Mouse (Mus musculus): ENCODE measurements around the gene Ppif. TPM values are rescaled to one million over a fixed set of nuclear protein-coding genes. Genes with fewer than 3 reads are reported as not detected.

Gene Ppif
- total RNA-seq, 2 experiments from 2014 or later: 21.2 to 25.0 TPM

GRCm38 (mm10) chr14:25693271-25693887 is 575 bp upstream of the Ppif start:
- intact Hi-C loops (cut with DNase I): no loop called here
- DNase-seq (ENCODE audit: low spot score in 2 of 2): no peak

GRCm38 (mm10) chr14:25694569-25694897 is 579 bp downstream of the Ppif start:
- intact Hi-C loops (cut with DNase I): no loop called here
- DNase-seq (ENCODE audit: low spot score in 2 of 2): no peak

DNA sequence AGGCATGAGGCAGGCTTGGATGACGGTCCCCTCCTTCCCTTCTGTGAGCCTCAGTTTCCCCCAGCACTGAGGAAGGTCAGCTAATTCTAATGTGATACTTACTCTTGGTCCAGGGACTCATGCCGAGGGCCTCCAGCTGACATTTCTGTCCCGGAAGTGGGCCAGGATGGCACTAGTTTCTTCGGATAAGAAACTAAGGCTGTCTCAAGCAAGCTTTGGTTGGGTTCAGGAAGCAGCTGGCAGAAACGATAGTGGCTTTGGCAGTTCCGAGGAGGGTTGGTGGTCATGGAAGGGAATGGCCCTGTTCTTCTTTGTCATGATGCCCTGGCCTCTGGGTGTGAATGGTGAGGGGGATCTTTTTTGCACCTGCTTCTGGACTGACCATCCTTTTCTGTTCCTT is 1.1 kb downstream of the Ppif start:
- intact Hi-C loops (cut with DNase I): loop anchor here (5.0 kb wide), 1 partner anchor 1193 kb away; no protein-coding TSS in a partner anchor
- no peak for DNase-seq (ENCODE audit: low spot score in 2 of 2)

- intact Hi-C loops (cut with DNase I): loop anchor here (5.0 kb wide), 1 partner anchor 1194 kb away; no protein-coding TSS in a partner anchor
- no peak for DNase-seq (ENCODE audit: low spot score in 2 of 2)
Observed at GRCm38 (mm10) chr14:25696356-25696755, 2.4 kb downstream of the Ppif start.

GRCm38 (mm10) chr14:25701986-25702385 is 8.0 kb downstream of the Ppif start:
- no peak for DNase-seq (ENCODE audit: low spot score in 2 of 2)
- intact Hi-C loops (cut with DNase I): loop anchor here (5.0 kb wide), 1 partner anchor 40 kb away; no protein-coding TSS in a partner anchor

- intact Hi-C loops (cut with DNase I): no loop called here
- DNase-seq (ENCODE audit: low spot score in 2 of 2): peak; percentile 51 to 58
Observed at GRCm38 (mm10) chr14:25707691-25708181, 13.8 kb downstream of the Ppif start.

DNA sequence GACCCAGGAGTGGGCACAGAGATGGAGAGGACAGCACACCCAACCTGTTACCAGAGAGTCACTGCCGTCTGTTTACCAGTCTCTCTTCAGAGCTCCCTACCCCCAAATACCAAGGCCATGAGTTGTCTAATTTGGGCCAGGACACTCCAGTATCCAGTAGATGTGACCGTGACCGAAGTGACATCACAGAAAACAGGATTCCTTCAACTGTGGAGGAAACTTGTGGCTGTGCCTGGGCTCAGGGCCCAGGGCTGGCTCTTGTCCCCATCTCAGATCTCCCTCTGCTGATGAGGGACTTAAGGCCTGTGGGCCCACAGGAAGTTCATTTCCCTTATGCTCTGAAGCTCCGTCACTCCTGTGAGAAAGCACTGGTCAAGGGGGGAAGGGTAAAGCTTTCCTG is 14.5 kb downstream of the Ppif start:
- no peak for DNase-seq (ENCODE audit: low spot score in 2 of 2)
- intact Hi-C loops (cut with DNase I): no loop called here

- DNase-seq (ENCODE audit: low spot score in 2 of 2): no peak
- intact Hi-C loops (cut with DNase I): no loop called here
Observed at GRCm38 (mm10) chr14:25708917-25709316, 15.0 kb downstream of the Ppif start.

DNA sequence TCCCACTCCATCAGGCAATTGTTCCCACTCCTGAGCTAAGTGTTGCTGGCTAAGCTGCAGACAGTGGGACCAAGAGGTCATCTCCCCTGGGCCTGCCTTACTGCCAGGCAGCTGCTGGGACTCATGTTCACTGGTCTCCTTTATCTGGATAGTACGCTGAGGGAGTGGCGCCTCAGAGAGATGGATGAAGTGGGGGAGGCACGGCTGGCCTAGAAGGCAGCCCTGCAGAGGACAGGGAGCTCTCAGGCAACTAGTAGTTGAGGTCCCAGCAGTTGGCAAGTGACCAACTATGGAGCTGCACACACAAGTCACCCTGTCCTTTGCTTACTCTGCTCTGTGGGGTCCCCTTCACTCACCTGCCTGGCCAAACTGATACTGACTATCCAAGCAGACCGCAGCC is 16.1 kb downstream of the Ppif start:
- no peak for DNase-seq (ENCODE audit: low spot score in 2 of 2)

DNA sequence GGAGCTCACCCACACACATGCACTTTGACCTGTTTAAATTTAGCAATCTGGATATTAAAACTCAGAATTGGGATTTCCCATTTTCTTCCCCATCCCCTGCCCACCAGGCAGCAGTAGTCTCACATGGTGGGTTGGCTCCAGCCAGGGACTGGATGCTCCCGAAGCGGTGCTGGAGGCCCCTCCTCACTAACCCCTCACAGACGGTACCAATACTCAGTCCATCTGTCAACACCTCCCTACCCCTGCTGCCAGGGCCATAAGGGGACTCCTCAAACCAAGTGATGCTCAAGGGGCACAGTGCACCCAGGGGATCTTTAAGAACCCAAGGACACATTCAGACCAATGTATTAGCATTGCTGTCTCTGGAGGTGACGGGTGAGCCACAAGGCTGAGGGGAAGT is 16.7 kb downstream of the Ppif start:
- DNase-seq (ENCODE audit: low spot score in 2 of 2): no peak
- intact Hi-C loops (cut with DNase I): loop anchor here (5.0 kb wide), 1 partner anchor 92 kb away; no protein-coding TSS in a partner anchor

More for the DNA sequence above, 16.1 kb downstream of the Ppif start:
- intact Hi-C loops (cut with DNase I): loop anchor here (5.0 kb wide), 1 partner anchor 92 kb away; no protein-coding TSS in a partner anchor

DNA sequence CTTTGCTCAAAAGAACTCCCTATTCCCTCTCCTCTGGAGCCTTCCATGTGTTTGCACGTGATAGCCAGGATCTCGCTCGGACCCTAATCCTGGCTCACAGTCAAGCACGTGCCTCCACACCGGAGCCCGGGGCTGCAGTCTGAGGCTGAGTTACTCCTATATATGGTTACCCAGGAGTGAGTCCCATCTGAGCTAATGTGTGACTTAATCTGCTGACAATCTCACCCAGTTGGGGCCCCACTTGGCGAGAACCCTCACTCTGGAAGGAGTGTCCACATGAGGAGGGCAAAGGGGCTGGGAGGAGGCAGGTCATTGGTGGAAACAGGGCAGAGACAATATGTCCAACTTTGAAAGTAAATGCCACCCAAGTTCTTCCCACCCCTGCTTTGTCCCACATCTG is 17.2 kb downstream of the Ppif start:
- no peak for DNase-seq (ENCODE audit: low spot score in 2 of 2)
- intact Hi-C loops (cut with DNase I): loop anchor here (5.0 kb wide), 1 partner anchor 91 kb away; no protein-coding TSS in a partner anchor

DNA sequence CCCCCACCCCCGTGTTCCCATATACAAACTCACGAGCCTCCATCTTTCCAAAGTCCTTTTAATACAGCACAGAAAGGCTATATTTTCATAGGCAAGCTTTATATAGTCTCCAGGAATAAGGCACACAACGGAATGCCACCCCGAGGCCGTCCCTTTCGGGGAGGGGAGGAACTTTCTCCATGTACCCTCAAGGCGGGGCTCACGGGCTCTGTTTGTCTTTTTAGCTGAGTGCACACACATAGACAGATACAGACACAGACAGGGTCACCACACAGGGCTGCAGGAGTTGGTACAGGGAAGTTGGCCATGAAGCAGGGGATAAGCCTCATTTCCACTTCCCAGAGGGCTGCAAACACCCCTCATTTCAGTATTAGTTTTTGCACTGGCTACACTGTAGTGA is 17.6 kb downstream of the Ppif start:
- DNase-seq (ENCODE audit: low spot score in 2 of 2): no peak
- intact Hi-C loops (cut with DNase I): loop anchor here (5.0 kb wide), 1 partner anchor 91 kb away; no protein-coding TSS in a partner anchor

- DNase-seq (ENCODE audit: low spot score in 2 of 2): no peak
- intact Hi-C loops (cut with DNase I): loop anchor here (5.0 kb wide), 1 partner anchor 89 kb away; no protein-coding TSS in a partner anchor
Observed at GRCm38 (mm10) chr14:25713443-25713842, 19.5 kb downstream of the Ppif start.

GRCm38 (mm10) chr14:25716528-25716927 is 22.6 kb downstream of the Ppif start:
- no peak for DNase-seq (ENCODE audit: low spot score in 2 of 2)
- intact Hi-C loops (cut with DNase I): no loop called here

DNA sequence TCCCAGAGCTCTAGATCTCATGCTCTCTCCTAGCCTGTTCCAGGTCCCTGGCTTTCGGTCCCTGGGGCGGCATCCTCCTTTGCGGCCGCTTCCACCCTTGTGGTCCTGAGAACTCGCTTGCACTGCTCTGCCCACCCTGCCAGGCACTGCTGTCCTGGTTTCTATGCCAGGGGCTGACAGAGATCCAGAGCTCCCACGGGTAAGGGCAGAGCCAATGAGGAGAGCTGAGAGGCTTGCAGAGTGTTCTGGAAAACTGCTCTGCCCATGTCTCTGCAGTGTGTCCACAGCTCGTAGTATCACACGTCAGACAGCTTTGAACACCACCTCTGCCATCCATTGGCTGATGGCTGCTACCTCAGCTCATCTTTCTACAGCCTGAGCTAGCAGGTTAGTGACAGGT is 23.8 kb downstream of the Ppif start:
- intact Hi-C loops (cut with DNase I): no loop called here
- no peak for DNase-seq (ENCODE audit: low spot score in 2 of 2)

- intact Hi-C loops (cut with DNase I): no loop called here
- DNase-seq (ENCODE audit: low spot score in 2 of 2): no peak
Observed at GRCm38 (mm10) chr14:25718471-25718870, 24.5 kb downstream of the Ppif start.

DNA sequence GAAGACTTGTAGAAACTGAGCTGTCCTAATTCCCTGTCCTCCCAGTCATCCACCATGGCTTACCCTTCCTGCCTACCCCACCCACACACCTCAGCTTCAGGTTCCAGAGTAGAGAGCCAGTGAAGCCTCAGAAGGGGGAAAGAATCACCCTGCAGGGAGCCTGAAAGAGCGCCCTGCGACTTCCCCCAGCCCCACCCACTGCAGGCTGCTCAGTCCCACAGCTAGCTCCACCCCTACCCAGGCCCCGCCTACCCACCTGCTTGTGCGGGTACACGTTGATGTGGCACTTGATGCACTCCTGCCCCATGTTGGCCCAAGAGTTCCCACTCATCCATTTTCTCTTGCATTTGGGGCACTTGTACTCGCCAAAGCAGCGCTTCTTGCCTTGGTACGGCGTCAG is 25.4 kb downstream of the Ppif start:
- no peak for DNase-seq (ENCODE audit: low spot score in 2 of 2)
- intact Hi-C loops (cut with DNase I): no loop called here

DNA sequence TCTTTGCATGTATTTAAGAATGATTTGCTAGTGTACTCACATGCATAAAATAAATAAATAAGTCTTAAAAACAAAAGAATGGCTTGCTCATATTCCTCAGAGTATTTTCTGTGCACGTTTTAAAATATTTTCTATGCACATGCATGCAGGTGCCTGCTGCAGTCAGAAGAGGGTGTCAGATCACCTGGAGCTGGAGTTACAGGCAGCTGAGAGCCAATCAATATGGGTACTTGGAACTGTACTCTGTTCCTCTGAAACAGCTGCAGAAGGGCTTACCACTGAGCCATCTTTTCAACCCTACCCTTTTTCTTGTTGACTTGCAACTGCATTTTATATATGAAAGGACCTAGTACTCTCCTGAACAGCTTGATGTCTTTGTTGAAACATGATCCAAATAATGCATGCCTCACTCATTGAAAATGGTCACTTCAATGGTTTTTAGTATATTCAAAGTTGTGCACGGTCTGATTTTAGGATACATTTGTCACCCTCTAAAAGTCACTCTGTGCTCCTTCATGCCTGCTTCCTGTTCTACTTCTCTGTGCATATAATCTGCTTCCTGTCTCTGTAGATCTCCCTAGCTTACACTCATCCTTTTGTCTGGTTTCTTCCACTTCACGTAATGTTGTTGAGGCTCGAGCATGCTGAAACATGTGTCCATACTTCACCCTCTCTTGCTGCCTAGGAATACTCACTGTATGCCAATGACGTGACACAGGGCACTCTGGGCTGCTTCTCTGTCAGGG is 27.2 kb downstream of the Ppif start:
- no peak for DNase-seq (ENCODE audit: low spot score in 2 of 2)
- intact Hi-C loops (cut with DNase I): loop anchor here (5.0 kb wide), 1 partner anchor 46 kb away; the partner anchor contains the start of gene Zcchc24

DNA sequence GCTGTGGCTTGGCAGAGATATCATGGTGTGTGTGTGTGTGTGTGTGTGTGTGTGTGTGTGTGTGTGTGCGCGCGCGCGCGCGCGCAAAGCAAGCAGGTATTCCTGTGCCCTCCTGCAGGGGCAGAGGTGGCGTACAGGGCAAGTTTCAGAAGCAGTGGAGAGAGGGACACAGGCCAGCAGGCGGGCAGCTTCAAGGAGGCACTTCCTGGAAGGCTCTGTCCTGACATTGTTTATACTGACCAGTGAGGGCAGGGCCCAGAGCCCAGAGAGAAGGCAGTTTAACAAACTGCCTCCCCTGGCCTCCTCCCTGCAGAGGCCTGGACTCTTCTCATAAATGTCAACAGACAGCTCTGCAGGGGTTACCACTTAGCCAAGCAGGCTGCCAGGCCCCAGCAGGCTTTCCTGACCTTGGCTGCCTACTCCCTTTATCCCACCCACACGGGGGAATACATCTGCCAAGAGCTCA is 31.1 kb downstream of the Ppif start:
- intact Hi-C loops (cut with DNase I): no loop called here
- no peak for DNase-seq (ENCODE audit: low spot score in 2 of 2)

GRCm38 (mm10) chr14:25725690-25726089 is 31.7 kb downstream of the Ppif start:
- DNase-seq (ENCODE audit: low spot score in 2 of 2): no peak
- intact Hi-C loops (cut with DNase I): no loop called here
